Mouse (Mus musculus): ENCODE measurements around the gene Prpf38b.

DNA sequence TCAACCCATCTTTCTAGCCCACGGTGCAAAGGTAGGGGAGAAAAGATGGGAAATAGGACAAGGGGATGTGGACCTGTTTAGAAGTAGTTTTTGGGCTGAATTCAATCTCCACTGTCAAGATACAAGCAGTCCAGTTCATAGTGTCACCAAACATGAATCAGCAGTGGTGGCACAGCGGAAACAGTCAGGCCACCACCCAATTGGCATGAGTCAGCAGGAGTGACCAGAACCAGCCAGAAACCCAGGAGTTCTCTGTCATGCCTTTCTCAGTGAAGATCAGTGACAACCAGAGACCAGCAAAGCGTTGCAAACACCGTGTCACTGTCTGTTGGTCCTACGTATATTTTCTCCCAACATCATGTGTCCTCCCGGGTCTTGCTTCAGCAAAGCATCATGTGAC lies 22.0 kb upstream of the Prpf38b start:
- TF ChIP-seq CTCF (IDR thresholded peaks at IDR 0.05; ENCODE audit: low read depth, low read length) (no peak), GATA1 (IDR thresholded peaks at IDR 0.05; ENCODE audit: borderline replicate concordance, low read length) (no peak), GATA2 (IDR thresholded peaks at IDR 0.05; ENCODE audit: borderline replicate concordance, low read depth, low read length) (no peak), TAL1 (conservative IDR thresholded peaks at IDR 0.05; ENCODE audit: low read depth, low read length) (no peak)

All from G1E (cell line).